Mouse (Mus musculus): ENCODE data around the gene Slc28a1. TPM values are rescaled to one million over a fixed set of nuclear protein-coding genes. Genes with fewer than 3 reads are reported as not detected.
A peak's percentile ranks its signal among the peaks of the same experiment; 100 is the strongest.

The Slc28a1 gene
- not detected in 2 replicates for polyA plus RNA-seq (2014; fragmentation: Nextera tagmentation; extraction: Ambion mirVana)

GRCm38 (mm10) chr7:81114555-81114954 is at the start of gene Slc28a1:
Gene Slc28a1 (plus strand): TSS chr7:81114799.
- Histone ChIP-seq H3K4me2 (no peak within 1 kb of the TSS), H3K36me3 (ENCODE audit: insufficient read depth) (no peaks in the 10 kb centered on the region), H3K4me1 (ENCODE audit: insufficient read depth) (no peaks in the 10 kb centered on the region), H3K9me3 (ENCODE audit: low read depth, low read length) (no peaks in the 10 kb centered on the region), H3K27ac (ENCODE audit: low read depth) (no peak within 1 kb of the TSS), H3K9ac (no peak within 1 kb of the TSS), H3K27me3 (ENCODE audit: insufficient read depth, low read length) (no peaks in the 10 kb centered on the region), H3K4me3 (ENCODE audit: low read depth, low read length) (no peak within 1 kb of the TSS)
- no peak for TF ChIP-seq CTCF (IDR thresholded peaks at IDR 0.05; ENCODE audit: low read depth)
- peak; percentile 26 for DNase-seq
- no peak for ATAC-seq (ENCODE audit: insufficient read depth)
- WGBS: 75% methylated on average over 6 of the region's 6 CpGs

GRCm38 (mm10) chr7:81066714-81067113 is 47.9 kb upstream of the Slc28a1 start:
- Histone ChIP-seq H3K36me3 (ENCODE audit: insufficient read depth) (no peaks in the 10 kb centered on the region), H3K27ac (ENCODE audit: low read depth) (no peak overlapping the region), H3K9ac (no peak overlapping the region), H3K4me1 (ENCODE audit: insufficient read depth) (no peaks in the 10 kb centered on the region), H3K4me3 (ENCODE audit: low read depth, low read length) (no peak overlapping the region), H3K27me3 (ENCODE audit: insufficient read depth, low read length) (no peaks in the 10 kb centered on the region), H3K9me3 (ENCODE audit: low read depth, low read length) (no peaks in the 10 kb centered on the region), H3K4me2 (no peak overlapping the region)
- ATAC-seq (ENCODE audit: insufficient read depth): no peak
- DNase-seq: peak; percentile 26
- WGBS: 24% methylated on average over 6 of the region's 6 CpGs
- no peak for TF ChIP-seq CTCF (IDR thresholded peaks at IDR 0.05; ENCODE audit: low read depth)

- no peaks in the 10 kb centered on the region for H3K9me3 ChIP-seq (ENCODE audit: low read depth, low read length)
- WGBS: 21% methylated on average over 5 of the region's 5 CpGs
- H3K27ac ChIP-seq (ENCODE audit: low read depth): peak overlapping the region; percentile 62; the same call in 1 of the 2 replicates
- no peak overlapping the region for H3K4me2 ChIP-seq
- H3K36me3 ChIP-seq (ENCODE audit: insufficient read depth): no peaks in the 10 kb centered on the region
- ATAC-seq (ENCODE audit: insufficient read depth) (peak; percentile 71), DNase-seq (peak; percentile 93)
- H3K9ac ChIP-seq: no peak overlapping the region
- H3K4me1 ChIP-seq (ENCODE audit: insufficient read depth): peaks cover 23% of the 10 kb centered on the region; the same call in 1 of the 2 replicates
- H3K27me3 ChIP-seq (ENCODE audit: insufficient read depth, low read length): no peaks in the 10 kb centered on the region
- no peak overlapping the region for H3K4me3 ChIP-seq (ENCODE audit: low read depth, low read length)
- TF ChIP-seq CTCF (IDR thresholded peaks at IDR 0.05; ENCODE audit: low read depth): no peak
These were observed 42.1 kb upstream of the Slc28a1 start for GRCm38 (mm10) chr7:81072463-81072862.

- Histone ChIP-seq H3K27ac (ENCODE audit: low read depth) (peak overlapping the region; percentile 62; the same call in 1 of the 2 replicates), H3K9ac (no peak overlapping the region), H3K4me2 (no peak overlapping the region), H3K36me3 (ENCODE audit: insufficient read depth) (no peaks in the 10 kb centered on the region), H3K4me3 (ENCODE audit: low read depth, low read length) (no peak overlapping the region), H3K9me3 (ENCODE audit: low read depth, low read length) (no peaks in the 10 kb centered on the region), H3K27me3 (ENCODE audit: insufficient read depth, low read length) (no peaks in the 10 kb centered on the region), H3K4me1 (ENCODE audit: insufficient read depth) (peaks cover 23% of the 10 kb centered on the region)
- DNase-seq: no peak
- no peak for ATAC-seq (ENCODE audit: insufficient read depth)
- peak; percentile 39 for TF ChIP-seq CTCF (IDR thresholded peaks at IDR 0.05; ENCODE audit: low read depth)
- WGBS: 86% methylated on average over 5 of the region's 5 CpGs
These were observed 41.3 kb upstream of the Slc28a1 start for GRCm38 (mm10) chr7:81073273-81073672.

- no peaks in the 10 kb centered on the region for H3K27me3 ChIP-seq (ENCODE audit: insufficient read depth, low read length)
- H3K9me3 ChIP-seq (ENCODE audit: low read depth, low read length): no peaks in the 10 kb centered on the region
- peak overlapping the region; percentile 68 for H3K27ac ChIP-seq (ENCODE audit: low read depth)
- no peak overlapping the region for H3K4me2 ChIP-seq
- DNase-seq (peak; percentile 52), ATAC-seq (ENCODE audit: insufficient read depth) (peak; percentile 25; the same call in 1 of the 2 replicates)
- 38% methylated on average over 9 of the region's 9 CpGs for WGBS
- no peak overlapping the region for H3K4me3 ChIP-seq (ENCODE audit: low read depth, low read length)
- TF ChIP-seq CTCF (IDR thresholded peaks at IDR 0.05; ENCODE audit: low read depth): no peak
- peaks cover 23% of the 10 kb centered on the region for H3K4me1 ChIP-seq (ENCODE audit: insufficient read depth)
- no peak overlapping the region for H3K9ac ChIP-seq
- H3K36me3 ChIP-seq (ENCODE audit: insufficient read depth): no peaks in the 10 kb centered on the region
These were observed 40.1 kb upstream of the Slc28a1 start for GRCm38 (mm10) chr7:81074546-81074945.

- peak overlapping the region; percentile 72 for H3K27ac ChIP-seq (ENCODE audit: low read depth)
- H3K4me1 ChIP-seq (ENCODE audit: insufficient read depth): peaks cover 23% of the 10 kb centered on the region
- WGBS: 22% methylated on average over 7 of the region's 7 CpGs
These were observed 39.3 kb upstream of the Slc28a1 start for GRCm38 (mm10) chr7:81075299-81075698.

GRCm38 (mm10) chr7:81075732-81076131 is 38.9 kb upstream of the Slc28a1 start:
- ATAC-seq (ENCODE audit: insufficient read depth) (no peak), DNase-seq (no peak)
- 53% methylated on average over 5 of the region's 5 CpGs for WGBS
- Histone ChIP-seq H3K4me2 (no peak overlapping the region), H3K4me1 (ENCODE audit: insufficient read depth) (peaks cover 25% of the 10 kb centered on the region), H3K9ac (no peak overlapping the region), H3K27ac (ENCODE audit: low read depth) (peak overlapping the region; percentile 72; the same call in 1 of the 2 replicates), H3K4me3 (ENCODE audit: low read depth, low read length) (no peak overlapping the region), H3K9me3 (ENCODE audit: low read depth, low read length) (no peaks in the 10 kb centered on the region), H3K27me3 (ENCODE audit: insufficient read depth, low read length) (no peaks in the 10 kb centered on the region), H3K36me3 (ENCODE audit: insufficient read depth) (no peaks in the 10 kb centered on the region)
- TF ChIP-seq CTCF (IDR thresholded peaks at IDR 0.05; ENCODE audit: low read depth): no peak

More at GRCm38 (mm10) chr7:81075299-81075698, 39.3 kb upstream of the Slc28a1 start:
- ATAC-seq (ENCODE audit: insufficient read depth) (peak; percentile 60; the same call in 1 of the 2 replicates), DNase-seq (peak; percentile 70)
- Histone ChIP-seq H3K27me3 (ENCODE audit: insufficient read depth, low read length) (no peaks in the 10 kb centered on the region), H3K36me3 (ENCODE audit: insufficient read depth) (no peaks in the 10 kb centered on the region), H3K9me3 (ENCODE audit: low read depth, low read length) (no peaks in the 10 kb centered on the region), H3K9ac (no peak overlapping the region), H3K4me3 (ENCODE audit: low read depth, low read length) (no peak overlapping the region), H3K4me2 (no peak overlapping the region)
- TF ChIP-seq CTCF (IDR thresholded peaks at IDR 0.05; ENCODE audit: low read depth): no peak
